Mouse (Mus musculus) gastrocnemius, postnatal 10 days (tissue): Measurements from ENCODE around the gene Ifitm1. TPM values are rescaled to one million over a fixed set of nuclear protein-coding genes. Genes with fewer than 3 reads are reported as not detected.

Source experiments
- DNase-seq: peaks from one replicate; pipeline ENCODE4 v3.0.0; 2021; ENCODE audit warnings: mixed read lengths
- total RNA-seq, 2 experiments: library from RNA; stranded (reverse); gene quantifications; 2 replicates each; pipeline ENCODE4 v1.2.3; 2021

Gene Ifitm1
- total RNA-seq, 2 experiments from 2014 or later: 2.1 to 3.7 TPM

DNA sequence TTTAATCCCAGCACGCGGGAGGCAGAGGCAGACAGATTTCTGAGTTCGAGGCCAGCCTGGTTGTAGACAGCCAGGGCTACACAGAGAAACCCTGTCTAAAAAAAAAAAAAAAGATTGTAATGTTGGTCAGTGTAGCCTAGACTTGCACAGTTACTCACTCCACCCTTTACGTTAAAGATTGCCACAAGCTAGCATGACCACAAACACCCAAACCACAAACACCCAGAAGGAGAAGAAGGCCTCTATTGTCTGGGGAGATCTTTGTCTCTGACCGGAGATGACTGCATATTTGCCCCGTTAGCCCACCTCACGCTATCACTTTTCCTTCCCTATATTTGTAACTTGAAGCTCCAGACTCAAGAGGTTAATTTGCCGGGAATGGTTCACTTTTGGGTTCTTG, 14.7 kb downstream of the Ifitm1 start:
- DNase-seq: no peak

DNA sequence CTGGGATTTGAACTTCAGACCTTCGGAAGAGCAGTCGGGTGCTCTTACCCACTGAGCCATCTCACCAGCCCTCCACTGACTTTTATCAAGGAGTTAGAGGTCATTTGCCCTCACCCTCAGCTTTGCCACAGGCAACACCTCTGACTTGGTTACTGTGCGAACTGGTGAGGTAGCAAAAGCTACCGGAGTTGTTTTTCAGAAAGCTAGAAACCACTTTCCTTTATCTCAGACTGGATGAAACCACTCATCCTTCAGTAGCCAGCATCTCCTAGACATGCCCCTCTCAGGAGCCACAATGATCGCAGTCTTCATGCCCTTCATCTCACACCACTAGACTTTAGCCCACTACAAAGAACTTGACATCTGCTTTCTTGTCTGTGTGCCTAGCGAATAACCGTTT, 15.9 kb downstream of the Ifitm1 start:
- DNase-seq: no peak

DNA sequence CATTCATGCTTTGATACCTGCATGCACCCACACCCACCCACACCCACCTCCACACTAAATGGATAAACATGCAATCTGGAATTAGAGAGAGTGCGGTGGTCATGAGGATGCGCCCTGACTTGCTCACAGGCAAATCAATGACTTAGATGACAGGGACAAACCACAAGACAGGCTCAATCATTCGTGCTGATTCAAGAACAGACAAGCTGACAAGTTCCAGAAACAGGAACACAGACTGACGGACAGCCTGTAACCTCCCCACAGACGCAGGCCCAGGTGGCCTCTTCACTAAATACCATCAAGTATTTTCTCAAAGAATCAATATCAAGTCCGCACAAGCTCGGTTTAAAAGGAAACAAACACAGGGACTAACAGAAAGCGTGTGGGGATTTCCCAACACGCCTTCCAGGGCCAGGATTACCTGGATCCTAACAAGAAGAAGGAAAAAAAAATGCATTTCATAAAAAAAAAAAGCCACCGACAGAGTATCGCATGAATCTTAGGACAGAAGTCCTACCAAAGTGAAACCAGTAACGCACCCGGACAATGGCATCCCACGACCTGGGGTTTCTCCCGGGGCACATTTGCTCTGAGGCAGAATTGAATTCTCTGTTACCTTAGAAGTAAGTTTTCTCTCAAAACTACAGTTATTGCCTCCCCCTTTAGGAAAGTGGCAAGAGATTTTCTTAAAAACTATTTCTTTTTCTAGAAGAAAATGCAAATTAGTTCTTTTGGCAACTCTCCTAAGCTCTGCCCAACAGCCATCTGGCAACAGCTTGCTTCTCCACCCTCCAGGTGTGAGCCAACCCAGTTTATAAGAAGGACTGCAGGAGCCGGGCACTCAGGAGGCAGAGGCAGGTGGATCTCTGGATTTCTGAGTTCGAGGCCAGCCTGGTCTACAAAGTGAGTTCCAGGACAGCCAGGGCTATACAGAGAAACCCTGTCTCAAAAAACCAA, 20.4 kb downstream of the Ifitm1 start:
- no peak for DNase-seq

DNA sequence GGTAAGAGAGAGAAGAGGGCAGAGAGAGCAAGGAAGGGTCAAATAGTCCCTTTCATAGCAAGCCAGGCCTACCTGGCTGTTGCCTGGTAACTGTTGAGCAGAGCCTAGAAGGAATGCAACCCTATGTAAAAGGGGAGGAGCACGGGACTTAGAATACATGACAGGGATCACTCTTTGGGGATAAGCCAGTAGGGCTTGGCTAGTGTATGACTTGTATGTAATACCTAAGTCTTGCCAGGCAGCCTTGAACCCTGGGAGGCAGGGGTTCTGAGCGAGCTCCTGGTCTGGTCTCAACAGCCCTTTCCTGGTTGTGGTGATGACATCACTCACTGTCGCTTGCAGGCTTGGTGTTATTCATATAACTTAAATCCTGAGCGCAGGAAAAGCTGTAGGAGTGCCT, 22.0 kb downstream of the Ifitm1 start:
- DNase-seq: no peak

DNA sequence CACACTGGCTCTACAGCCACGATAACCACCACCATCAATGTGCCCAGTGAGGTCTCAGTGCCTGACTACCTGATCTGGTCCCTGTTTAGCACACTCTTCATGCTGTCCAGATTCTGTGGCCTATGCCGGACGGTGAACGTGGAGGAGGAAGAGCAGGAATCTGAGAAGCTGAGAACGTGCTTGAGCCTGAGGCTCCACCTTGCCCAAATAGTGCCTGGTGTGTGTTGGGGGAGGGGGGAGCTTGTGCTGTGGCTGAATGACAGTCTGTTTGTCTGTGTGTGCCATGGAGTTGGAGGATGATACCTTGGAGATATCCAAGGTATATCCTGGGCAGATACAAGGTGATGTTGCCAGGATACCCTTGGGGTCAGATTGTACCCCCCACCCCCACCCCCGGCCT, 23.2 kb downstream of the Ifitm1 start:
- no peak for DNase-seq

DNA sequence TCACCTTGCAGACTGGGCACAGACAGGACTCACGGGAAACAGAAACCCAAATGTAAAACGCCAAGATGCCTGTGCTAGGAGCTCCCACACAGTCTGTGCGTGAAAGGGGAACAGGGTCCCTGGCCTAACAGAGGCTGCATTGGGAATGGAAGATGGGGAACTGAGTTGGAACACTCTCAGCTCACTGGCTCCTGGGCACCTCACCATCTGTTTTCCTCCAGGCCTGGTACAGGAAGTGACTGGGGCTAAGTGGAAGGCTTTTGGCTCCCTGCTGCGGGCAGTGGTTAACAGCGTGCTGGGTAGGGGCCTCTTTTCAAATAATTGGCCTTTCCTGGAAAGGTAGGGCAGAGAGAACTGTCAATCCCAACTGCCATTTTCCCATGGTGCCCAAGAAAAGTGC, 23.6 kb downstream of the Ifitm1 start:
- no peak for DNase-seq

DNA sequence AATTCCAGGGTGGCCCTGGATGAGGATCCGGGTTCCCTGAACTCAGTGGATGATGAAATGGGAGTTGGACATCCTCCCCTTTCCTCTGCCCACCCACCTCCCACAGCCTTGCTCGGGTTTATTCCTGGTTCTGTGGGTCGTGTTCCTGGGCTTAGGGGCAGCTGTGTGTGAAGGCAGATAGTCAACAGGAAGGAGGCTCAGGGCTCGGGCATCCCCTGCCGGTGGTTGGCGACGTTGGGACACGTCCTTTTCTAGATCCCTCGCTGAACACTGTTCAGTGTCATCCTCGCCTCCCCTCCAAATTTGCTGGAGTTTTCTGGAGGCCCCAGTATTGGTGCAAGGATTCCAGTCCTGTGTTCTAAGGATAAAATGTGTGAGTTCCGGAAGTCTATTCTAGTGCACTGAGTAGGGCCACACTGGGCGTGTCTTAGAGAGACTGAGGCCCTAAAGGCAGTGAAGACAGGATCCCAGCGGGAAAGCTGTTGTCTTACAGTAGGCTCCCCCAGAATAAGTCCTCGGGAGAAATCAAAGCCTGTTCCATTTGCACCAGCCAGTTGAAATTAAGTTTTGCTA, 24.2 kb downstream of the Ifitm1 start:
- DNase-seq: no peak

DNA sequence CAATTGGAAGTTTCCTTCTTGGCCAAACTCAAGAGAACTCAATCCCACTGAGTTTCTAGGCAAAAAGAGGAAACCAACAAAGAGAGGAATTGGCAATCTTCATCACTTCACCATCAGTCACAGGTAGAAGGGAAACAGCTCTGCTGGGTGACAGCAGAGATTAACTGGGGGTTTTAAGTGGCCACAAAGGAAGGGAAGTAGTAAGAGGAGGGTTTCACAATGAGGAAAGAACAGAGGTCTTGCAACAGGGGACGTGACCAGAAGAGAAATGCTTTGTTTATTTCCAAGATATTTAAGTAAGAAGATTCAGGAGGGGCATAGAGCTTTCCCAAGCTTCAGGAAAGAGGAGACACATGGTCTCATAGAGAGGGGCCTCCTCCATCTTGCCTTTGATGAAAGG, 30.8 kb downstream of the Ifitm1 start:
- DNase-seq: no peak

DNA sequence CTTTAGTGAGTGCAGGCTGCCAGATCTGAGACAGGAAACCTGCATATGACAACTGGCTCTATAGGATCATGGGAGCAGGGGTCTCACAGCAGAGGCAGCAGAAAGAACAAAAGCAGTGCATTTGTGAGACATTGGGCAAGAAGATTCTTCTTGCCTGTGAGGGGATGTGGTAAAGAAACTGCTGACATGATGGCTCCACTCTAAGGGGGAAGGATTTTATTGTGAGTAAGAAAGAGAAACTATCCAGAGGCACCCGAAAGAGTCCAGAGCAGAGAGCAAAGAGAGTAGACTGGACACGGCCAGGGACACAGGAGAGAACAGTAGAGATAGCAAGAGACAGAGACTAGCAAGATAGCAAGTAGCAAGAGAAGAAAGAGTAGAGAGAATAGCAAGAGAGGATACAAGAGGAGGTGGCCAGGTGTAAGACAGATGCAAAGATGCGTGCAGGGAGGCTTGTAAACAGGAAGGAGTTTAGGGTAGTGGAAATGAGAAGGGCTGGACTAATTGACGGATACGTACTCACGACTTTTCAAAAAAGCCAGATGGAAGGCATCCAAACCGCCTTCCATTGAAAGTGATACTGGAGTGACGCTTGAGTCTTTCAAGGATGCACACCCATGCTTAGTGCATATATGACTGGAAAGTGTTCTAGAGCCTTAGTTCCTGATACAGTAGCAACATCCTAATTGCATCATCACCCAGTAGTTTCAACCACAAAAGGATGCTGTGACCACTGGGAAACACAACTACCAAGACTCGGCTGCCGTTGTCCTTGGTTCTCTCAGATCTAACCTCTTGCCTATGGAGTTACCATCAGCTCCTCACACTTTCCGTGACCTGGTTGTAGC, 32.1 kb downstream of the Ifitm1 start:
- no peak for DNase-seq

DNA sequence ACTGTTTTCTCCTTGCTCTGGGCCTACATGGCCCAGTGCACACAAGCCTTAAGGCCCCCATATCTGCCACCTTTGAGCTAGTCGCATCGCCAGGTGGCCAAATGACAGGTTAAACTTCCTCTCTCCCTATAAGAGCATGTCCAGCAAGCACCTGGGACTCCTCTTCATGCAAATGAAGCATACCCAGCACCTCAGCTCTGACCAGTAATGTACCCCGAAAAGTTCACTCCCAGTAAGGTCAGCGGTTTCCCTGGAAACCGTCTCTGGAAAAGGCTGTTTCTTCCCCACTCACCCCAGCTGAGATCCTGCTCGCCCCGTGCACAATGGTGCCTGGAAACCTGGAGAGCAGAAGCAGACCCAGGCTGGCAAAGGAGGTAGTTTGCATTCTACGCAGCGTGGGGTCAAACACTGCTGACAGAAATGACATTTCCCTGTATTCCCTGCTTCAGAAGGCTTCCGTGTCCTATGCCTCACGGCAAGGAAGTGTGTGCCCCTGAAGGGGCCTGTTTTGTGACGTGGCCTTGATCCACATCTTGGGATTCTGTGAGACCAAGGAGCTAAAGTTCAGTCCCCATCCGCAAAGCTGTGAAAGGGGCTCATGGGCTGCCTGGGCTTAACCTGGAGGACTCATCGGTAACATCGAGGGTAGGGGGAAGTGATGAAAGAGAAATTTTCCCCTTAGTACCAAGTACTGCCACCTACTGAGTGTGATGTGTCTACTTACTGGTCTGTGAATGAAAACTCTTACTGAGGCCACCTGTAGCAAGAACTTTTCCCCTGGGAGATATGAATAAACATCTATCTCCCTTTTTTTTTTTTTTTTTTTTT, 34.1 kb downstream of the Ifitm1 start:
- DNase-seq: no peak

DNA sequence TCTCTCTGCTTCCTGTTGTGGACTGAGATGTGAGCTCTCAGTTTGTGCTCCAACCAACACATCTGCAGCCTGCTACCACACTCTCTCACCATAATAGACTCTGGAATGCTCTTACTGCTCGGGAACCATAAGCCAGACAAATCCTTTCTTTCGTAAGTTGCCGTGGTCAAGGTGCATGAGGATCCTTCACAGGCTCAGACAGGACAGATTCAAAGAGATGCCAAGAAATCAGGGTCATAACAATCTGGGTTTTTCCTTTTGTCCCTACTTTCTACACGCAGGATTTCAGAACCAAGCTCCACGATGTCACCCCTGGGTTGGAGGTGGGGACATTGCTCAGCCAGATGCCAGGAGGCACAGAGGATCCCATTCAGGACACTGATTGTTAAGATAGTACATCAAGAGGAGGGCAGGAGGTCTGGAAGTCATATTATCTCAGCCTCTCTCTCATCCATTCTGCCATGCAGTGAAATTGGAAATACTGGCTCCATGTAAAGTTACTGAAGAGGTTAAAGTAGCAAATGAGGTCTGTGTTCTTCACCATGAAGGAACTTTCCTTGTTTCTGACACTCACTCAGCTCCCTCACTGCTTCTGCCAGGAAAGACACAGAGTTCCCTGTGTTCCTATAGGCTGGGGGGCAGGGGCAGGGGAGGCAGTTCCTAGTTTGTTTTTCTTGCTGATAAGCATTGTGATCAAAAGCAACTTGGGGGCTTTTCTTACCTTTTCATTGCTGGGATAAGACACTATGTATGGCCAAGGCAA, 36.4 kb downstream of the Ifitm1 start:
- DNase-seq: no peak

DNA sequence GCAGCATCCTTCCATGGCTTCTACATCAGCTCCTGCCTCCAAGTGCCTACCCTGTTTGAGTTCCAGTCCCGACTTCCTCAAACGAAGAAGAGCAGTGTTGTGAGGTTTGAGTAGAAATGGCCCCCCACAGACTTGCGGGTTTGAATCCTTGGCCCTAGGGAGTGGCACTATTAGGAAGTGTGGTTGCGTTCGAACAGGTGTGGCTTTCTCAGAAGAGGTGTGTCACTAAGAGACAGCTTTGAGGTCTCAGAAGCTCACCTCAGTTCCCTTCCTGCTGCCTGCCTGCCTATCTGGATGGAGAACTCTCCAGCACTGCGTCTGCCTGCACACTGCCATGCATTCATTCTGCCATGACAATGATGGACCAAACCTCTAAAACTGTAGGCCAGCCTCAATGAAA, 39.4 kb downstream of the Ifitm1 start:
- no peak for DNase-seq

DNA sequence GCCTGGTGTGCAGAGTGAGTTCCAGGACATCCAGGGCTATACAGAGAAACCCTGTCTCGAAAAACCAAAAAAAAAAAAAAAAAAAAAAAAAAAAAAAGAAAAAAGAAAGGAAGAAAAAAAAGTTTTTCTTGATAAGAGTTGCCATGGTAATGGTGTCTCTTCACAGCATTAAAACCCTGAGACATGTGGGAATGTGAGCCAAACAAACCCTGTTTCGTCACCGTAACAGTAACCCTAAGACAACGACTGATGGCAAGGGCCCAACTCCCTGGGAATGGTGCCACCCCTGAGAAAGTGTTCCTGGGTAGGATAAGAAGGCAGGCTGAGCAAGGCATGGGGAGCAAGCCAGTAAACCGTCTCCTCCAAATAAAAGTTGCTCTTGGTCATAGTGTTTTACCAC, 39.9 kb downstream of the Ifitm1 start:
- no peak for DNase-seq

DNA sequence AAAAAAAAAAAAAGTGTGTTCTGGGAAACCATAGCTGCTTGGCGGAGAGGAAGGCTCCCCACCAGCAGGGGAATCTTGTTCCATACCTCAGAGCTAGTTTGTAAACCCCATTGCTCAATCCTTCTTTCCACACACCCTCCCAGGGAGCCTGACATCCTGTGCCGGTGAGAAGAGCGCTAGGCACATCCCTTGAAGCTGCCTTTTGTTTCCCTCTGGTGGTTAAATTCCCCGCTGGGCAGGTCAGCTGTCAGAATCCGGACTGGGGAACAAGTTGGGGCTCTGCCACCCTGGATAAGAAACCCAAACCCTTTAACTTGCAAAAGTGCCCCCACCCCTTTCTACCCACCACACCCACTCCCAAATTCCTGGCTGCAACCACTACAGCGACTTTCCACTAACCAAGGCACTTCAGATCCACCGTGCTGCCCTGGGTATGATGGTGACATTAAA, 41.3 kb downstream of the Ifitm1 start:
- peak; percentile 23 for DNase-seq

DNA sequence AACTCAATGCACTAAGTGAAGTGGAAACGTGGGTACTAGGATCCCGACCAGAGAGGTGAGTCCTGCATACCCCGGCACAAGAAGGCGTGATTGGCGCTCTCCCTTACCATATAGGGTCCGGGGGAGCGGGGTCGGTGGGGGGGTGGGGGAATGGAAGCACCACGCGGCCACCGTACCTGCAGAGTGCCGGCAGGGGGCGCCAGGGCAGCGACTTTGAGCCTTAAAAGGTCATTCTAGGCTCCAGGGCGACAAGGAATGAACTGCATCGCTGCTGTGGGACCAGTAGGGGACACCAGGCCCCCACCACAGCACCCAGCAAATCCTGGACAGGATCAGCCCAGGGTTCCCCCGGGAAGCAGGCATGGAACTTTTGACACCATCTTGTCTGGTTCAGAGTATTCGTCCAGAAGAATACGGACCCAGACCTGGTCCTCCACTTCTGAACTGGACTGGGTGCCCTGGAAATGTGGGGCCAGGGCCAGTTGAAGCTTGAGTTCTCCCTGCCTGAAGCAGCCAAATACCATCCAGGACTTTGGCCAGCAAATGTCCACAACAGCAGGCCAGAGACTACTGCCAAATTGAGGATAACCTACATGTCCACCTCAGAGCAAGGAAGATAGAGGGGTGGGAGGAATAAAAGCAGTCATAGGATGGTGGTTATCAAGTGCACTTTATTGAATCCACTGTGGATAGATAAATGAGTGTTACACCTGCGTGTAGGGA, 42.1 kb downstream of the Ifitm1 start:
- peak; percentile 89 for DNase-seq

DNA sequence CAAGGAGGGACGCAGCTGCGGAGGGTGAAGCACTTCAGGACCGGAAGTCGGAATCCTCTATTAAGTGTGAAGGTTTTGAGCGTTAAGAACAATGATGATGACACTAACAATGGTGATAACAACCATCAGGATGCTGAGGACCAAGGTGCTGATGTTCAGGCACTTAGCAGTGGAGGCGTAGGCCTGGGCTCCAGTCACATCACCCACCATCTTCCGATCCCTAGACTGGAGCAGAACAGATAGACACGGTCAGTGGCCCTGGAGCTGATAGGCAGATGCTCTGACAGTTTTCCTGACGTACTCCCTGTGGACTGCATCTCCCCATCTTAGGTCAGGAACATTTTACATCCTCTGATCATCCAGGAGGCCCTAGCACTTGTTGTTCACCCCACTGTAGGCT, 42.6 kb downstream of the Ifitm1 start:
- no peak for DNase-seq

DNA sequence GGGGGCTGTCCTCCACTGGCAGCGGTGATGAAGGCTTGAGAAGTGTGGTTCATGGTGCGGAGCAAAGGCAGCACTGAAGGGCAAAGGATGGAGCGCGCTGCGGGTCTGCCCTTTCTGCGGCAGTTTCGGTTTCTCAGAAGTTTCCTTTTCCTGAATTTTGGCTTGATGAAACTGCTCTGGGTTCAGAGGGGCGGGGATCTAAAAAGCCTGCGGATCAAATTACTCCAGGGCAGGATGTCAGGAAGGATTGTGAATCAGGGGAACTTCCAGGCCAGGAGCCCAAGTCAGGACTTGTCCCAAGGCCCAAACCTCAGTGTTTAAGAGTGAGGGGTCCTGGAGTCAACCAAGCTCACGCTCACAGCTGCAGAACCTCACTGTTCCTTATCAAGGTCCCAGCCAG, 43.6 kb downstream of the Ifitm1 start, which contains the start of gene Ifitm3:
Gene Ifitm3 (minus strand): TSS at position 178 of the 400 bp plus-strand sequence.
- peak; percentile 43 for DNase-seq

DNA sequence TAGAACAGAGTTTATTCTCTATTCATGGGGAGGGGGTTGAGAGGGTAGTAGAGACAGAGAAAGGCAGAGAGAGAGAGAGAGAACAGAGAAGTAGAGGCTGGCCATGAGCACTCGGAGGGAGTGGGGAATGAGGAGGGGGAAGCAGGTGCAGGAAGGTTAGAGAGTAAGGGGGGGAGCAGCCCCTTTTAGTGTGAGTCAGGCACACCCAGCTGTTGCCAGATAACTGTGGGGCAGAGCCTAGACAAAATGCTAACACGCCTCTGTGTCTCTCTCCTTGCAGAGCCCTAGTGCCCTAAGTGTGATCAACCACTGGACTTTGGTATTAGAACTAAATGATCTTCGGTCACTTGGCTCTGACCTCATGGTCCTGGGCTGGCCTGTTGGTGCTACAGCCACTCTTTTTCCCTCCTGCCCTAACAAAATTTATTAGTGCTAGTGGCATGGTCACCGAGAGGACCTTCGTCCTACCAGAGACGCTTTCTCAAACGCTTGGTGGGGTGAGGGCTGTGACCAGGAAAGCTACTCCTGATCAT, 44.3 kb downstream of the Ifitm1 start:
- no peak for DNase-seq

DNA sequence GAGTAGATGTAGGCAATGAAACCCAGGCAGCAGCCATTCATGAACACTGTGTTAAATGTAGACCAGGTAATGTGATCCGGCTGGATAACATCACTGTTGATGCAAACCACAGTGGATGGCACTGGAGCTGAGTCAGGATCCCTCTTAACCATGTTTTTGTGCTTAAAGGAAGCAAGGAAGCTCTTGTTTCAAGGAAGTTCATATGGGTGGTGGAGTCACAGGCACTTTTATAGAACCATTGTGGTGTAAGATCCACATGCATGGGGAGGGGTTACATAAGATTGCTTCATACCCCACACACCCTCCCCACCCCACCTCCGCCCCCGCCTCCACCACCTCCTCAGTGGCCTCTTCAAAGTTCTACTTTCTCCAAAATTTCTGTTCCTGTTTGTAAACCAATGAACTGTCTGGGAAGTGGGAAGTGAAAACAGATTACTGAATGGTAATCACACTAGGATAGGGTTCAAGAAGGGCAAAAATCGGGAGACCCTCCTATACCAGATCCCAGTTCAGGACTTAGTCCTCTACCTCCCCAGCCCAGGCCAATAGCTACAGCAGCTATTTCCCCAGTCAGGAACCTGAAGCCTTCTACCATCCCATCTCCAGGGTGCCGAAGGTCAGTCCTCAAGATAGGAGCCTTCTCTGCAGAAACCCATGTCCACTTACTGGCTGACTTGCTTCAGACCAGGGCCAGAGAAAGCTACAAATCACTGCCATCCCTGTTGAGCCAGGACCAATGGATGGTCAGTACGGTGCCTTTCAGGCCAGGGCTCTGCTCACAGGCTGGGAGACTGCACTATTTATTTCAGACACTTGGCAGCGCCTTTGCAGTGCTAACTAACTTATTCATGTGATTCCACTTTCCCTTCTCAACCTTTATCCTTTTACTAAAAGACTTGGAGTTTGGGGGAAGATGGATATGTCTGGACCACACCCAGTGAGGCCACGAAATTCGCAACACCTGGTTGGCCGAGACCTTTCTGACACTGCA, 50.0 kb downstream of the Ifitm1 start:
- no peak for DNase-seq
